Mouse (Mus musculus): ENCODE data around the gene Pram1. TPM values are rescaled to one million over a fixed set of nuclear protein-coding genes. Genes with fewer than 3 reads are reported as not detected.

Gene Pram1
- polyA plus RNA-seq, 1 experiment = not detected

DNA sequence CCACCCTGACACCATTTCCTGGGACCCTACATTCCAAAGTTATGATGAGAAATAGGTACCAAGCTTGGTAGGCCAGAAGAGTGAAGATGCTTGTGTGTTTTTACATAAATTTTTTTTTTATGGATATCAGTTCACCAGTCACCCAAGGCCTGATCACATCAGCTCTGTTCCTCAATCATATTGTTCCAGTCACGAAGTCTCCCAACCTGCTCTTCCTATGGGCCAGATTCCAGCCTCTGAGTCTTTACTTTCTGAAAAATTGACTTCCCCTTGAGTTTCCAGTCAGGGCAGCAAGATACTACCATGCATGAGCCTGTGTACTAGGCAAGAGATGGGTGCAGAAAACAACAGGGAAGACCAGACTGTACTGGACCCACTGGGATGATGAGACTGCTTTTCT, 48.9 kb downstream of the Pram1 start, which contains the start of gene Hnrnpm:
TSS of gene Hnrnpm (minus strand) at position 101 of the 400 bp plus-strand sequence.
- Histone ChIP-seq H3K4me1 (ENCODE audit: control insufficient read depth, insufficient read depth, low read length) (peaks cover 22% of the 10 kb centered on the region), H3K4me3 (replicated peaks; ENCODE audit: extremely low read depth, low read depth, low read length) (no peak within 1 kb of the TSS)
- DNase-seq = no peak
- 82% methylated on average over 1 of the region's 1 CpGs for WGBS
- TF ChIP-seq CTCF (IDR thresholded peaks at IDR 0.05; ENCODE audit: insufficient read depth, low read length) = no peak

Other genes with a start within 250 kb of the Pram1 start
- 1.8 and 2.6 TPM in 2 replicates for gene Zfp101, start 243.4 kb upstream of the Pram1 start, polyA plus RNA-seq (2012; rRNA removed)
- gene Actl9, start 205.2 kb upstream of the Pram1 start, polyA plus RNA-seq (2012; rRNA removed) = 0.08 and 0.13 TPM in 2 replicates
- 252 and 259 TPM in 2 replicates for gene Adamts10, start 113.9 kb upstream of the Pram1 start, polyA plus RNA-seq (2012; rRNA removed)
- 13.2 and 18.6 TPM in 2 replicates for gene Myo1f, start 82.3 kb upstream of the Pram1 start, polyA plus RNA-seq (2012; rRNA removed)
- 70.2 and 76.4 TPM in 2 replicates for gene Zfp414, start 9.0 kb upstream of the Pram1 start, polyA plus RNA-seq (2012; rRNA removed)
- 72.4 and 83.8 TPM in 2 replicates for gene Hnrnpm, start 48.8 kb downstream of the Pram1 start, polyA plus RNA-seq (2012; rRNA removed)
- gene March2, start 80.6 kb downstream of the Pram1 start, polyA plus RNA-seq (2012; rRNA removed) = 114 and 126 TPM in 2 replicates
- 389 and 406 TPM in 2 replicates for gene Rab11b, start 122.5 kb downstream of the Pram1 start, polyA plus RNA-seq (2012; rRNA removed)
- 34.6 and 87.6 TPM in 2 replicates for gene Angptl4, start 143.8 kb downstream of the Pram1 start, polyA plus RNA-seq (2012; rRNA removed)
- 395 and 450 TPM in 2 replicates for gene Kank3, start 172.5 kb downstream of the Pram1 start, polyA plus RNA-seq (2012; rRNA removed)
- 506 and 507 TPM in 2 replicates for gene Rps28, start 186.5 kb downstream of the Pram1 start, polyA plus RNA-seq (2012; rRNA removed)
- 334 and 389 TPM in 2 replicates for gene Ndufa7, start 186.5 kb downstream of the Pram1 start, polyA plus RNA-seq (2012; rRNA removed)
- gene Cd320, start 205.0 kb downstream of the Pram1 start, polyA plus RNA-seq (2012; rRNA removed) = 28.3 and 30.4 TPM in 2 replicates
- not detected in 2 replicates for gene Gm7029, start 235.8 kb downstream of the Pram1 start, polyA plus RNA-seq (2012; rRNA removed)